Mouse (Mus musculus): ENCODE results near the gene Tgtp1. TPM values are rescaled to one million over a fixed set of nuclear protein-coding genes. Genes with fewer than 3 reads are reported as not detected.
"Not testable (repeated sequence)": the region's sequence is repeated elsewhere in the genome, so short reads cannot be mapped to it uniquely, and the experiment has no call there.

Tgtp1 gene
- 7.9 TPM in 1 of 2 replicates, not detected in the other for polyA plus RNA-seq (2015; fragmentation: Nextera tagmentation; extraction: Ambion mirVana)

GRCm38 (mm10) chr11:48994018-48994417 is at the start of gene Tgtp1:
TSS of gene Tgtp1 (minus strand) at chr11:48994172.
- 73% methylated on average over 2 of the region's 2 CpGs for WGBS
- not testable (repeated sequence) for H3K9me3 ChIP-seq (replicated peaks); H3K36me3 ChIP-seq; H3K27ac ChIP-seq (replicated peaks); H3K4me1 ChIP-seq; ATAC-seq (ENCODE audit: low FRiP score); H3K9ac ChIP-seq (replicated peaks); H3K4me3 ChIP-seq (replicated peaks); H3K27me3 ChIP-seq (replicated peaks); H3K4me2 ChIP-seq

DNA sequence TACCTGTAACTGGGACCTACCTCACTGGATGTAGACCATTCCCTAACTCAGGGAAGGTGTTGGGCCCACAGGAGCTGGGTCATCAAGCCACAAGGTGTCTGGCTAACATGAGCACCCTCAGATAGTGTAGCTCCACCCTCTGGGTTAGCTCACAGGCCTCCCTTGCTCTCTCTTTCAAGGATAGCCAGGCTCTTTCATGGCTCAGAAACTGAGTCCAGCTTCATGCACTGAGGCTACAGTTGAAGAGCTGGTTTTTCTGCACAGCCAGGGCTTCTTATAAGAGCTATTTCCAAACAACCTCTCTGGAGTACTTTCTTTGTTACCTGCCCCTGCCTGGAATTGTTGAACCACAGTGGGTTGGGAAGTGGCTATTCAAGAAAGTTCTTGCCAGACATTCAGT is 18.1 kb upstream of the Tgtp1 start:
- H3K27me3 ChIP-seq (replicated peaks); ATAC-seq (ENCODE audit: low FRiP score); H3K4me1 ChIP-seq; H3K4me2 ChIP-seq; H3K9ac ChIP-seq (replicated peaks); H3K9me3 ChIP-seq (replicated peaks); H3K36me3 ChIP-seq; H3K4me3 ChIP-seq (replicated peaks); H3K27ac ChIP-seq (replicated peaks): not testable (repeated sequence)

- WGBS: 58% methylated on average over 1 of the region's 1 CpGs
- H3K27ac ChIP-seq (replicated peaks); H3K9me3 ChIP-seq (replicated peaks); H3K9ac ChIP-seq (replicated peaks); H3K27me3 ChIP-seq (replicated peaks); H3K4me2 ChIP-seq; H3K36me3 ChIP-seq; ATAC-seq (ENCODE audit: low FRiP score); H3K4me1 ChIP-seq; H3K4me3 ChIP-seq (replicated peaks): not testable (repeated sequence)
These were observed 12.8 kb upstream of the Tgtp1 start for GRCm38 (mm10) chr11:49006785-49007184.

GRCm38 (mm10) chr11:49006317-49006716 is 12.3 kb upstream of the Tgtp1 start:
- 69% methylated on average over 2 of the region's 2 CpGs for WGBS
- H3K27ac ChIP-seq (replicated peaks): not testable (repeated sequence)

GRCm38 (mm10) chr11:49000411-49000810 is 6.4 kb upstream of the Tgtp1 start:
- H3K9me3 ChIP-seq (replicated peaks): not testable (repeated sequence)
- 80% methylated on average over 1 of the region's 1 CpGs for WGBS

More at GRCm38 (mm10) chr11:49006317-49006716, 12.3 kb upstream of the Tgtp1 start:
- not testable (repeated sequence) for H3K4me2 ChIP-seq; H3K4me3 ChIP-seq (replicated peaks); H3K27me3 ChIP-seq (replicated peaks); H3K9ac ChIP-seq (replicated peaks); H3K4me1 ChIP-seq; ATAC-seq (ENCODE audit: low FRiP score); H3K9me3 ChIP-seq (replicated peaks); H3K36me3 ChIP-seq

GRCm38 (mm10) chr11:48993296-48993695 is 676 bp downstream of the Tgtp1 start:
- WGBS: 55% methylated on average over 10 of the region's 10 CpGs
- not testable (repeated sequence) for H3K4me1 ChIP-seq

More at GRCm38 (mm10) chr11:49000411-49000810, 6.4 kb upstream of the Tgtp1 start:
- H3K4me1 ChIP-seq; H3K27ac ChIP-seq (replicated peaks); H3K36me3 ChIP-seq; H3K4me2 ChIP-seq; H3K4me3 ChIP-seq (replicated peaks); H3K9ac ChIP-seq (replicated peaks); ATAC-seq (ENCODE audit: low FRiP score); H3K27me3 ChIP-seq (replicated peaks): not testable (repeated sequence)

GRCm38 (mm10) chr11:48991740-48992520 is 2.0 kb downstream of the Tgtp1 start, which contains the start of gene Gm12185:
TSS of gene Gm12185 (minus strand) at chr11:48992226.
- ATAC-seq (ENCODE audit: low FRiP score); H3K4me3 ChIP-seq (replicated peaks); H3K4me2 ChIP-seq; H3K9me3 ChIP-seq (replicated peaks); H3K27ac ChIP-seq (replicated peaks); H3K9ac ChIP-seq (replicated peaks); H3K27me3 ChIP-seq (replicated peaks); H3K36me3 ChIP-seq; H3K4me1 ChIP-seq: not testable (repeated sequence)
- 75% methylated on average over 4 of the region's 4 CpGs for WGBS

More at GRCm38 (mm10) chr11:48993296-48993695, 676 bp downstream of the Tgtp1 start:
- not testable (repeated sequence) for H3K9me3 ChIP-seq (replicated peaks); H3K4me2 ChIP-seq; ATAC-seq (ENCODE audit: low FRiP score); H3K4me3 ChIP-seq (replicated peaks); H3K9ac ChIP-seq (replicated peaks); H3K27me3 ChIP-seq (replicated peaks); H3K27ac ChIP-seq (replicated peaks); H3K36me3 ChIP-seq

GRCm38 (mm10) chr11:48989981-48990380 is 4.0 kb downstream of the Tgtp1 start:
- 68% methylated on average over 2 of the region's 2 CpGs for WGBS
- not testable (repeated sequence) for H3K27ac ChIP-seq (replicated peaks); H3K9ac ChIP-seq (replicated peaks); ATAC-seq (ENCODE audit: low FRiP score); H3K4me3 ChIP-seq (replicated peaks); H3K4me1 ChIP-seq; H3K4me2 ChIP-seq; H3K36me3 ChIP-seq; H3K27me3 ChIP-seq (replicated peaks); H3K9me3 ChIP-seq (replicated peaks)

GRCm38 (mm10) chr11:48988219-48988618 is 5.8 kb downstream of the Tgtp1 start:
- not testable (repeated sequence) for H3K27me3 ChIP-seq (replicated peaks); H3K9me3 ChIP-seq (replicated peaks); H3K27ac ChIP-seq (replicated peaks); H3K9ac ChIP-seq (replicated peaks); H3K36me3 ChIP-seq; H3K4me2 ChIP-seq; ATAC-seq (ENCODE audit: low FRiP score); H3K4me3 ChIP-seq (replicated peaks); H3K4me1 ChIP-seq
- WGBS: 89% methylated on average over 2 of the region's 3 CpGs

GRCm38 (mm10) chr11:48982848-48983247 is 11.1 kb downstream of the Tgtp1 start:
- not testable (repeated sequence) for H3K4me2 ChIP-seq; H3K27me3 ChIP-seq (replicated peaks); H3K4me1 ChIP-seq; ATAC-seq (ENCODE audit: low FRiP score); H3K9me3 ChIP-seq (replicated peaks); H3K27ac ChIP-seq (replicated peaks); H3K36me3 ChIP-seq; H3K9ac ChIP-seq (replicated peaks); H3K4me3 ChIP-seq (replicated peaks)
- WGBS: no CpG with 5 or more reads among the region's 3 CpGs

GRCm38 (mm10) chr11:48980052-48980451 is 13.9 kb downstream of the Tgtp1 start:
- not testable (repeated sequence) for H3K4me1 ChIP-seq; H3K9me3 ChIP-seq (replicated peaks); H3K27me3 ChIP-seq (replicated peaks); H3K4me2 ChIP-seq; H3K27ac ChIP-seq (replicated peaks); ATAC-seq (ENCODE audit: low FRiP score); H3K9ac ChIP-seq (replicated peaks); H3K36me3 ChIP-seq; H3K4me3 ChIP-seq (replicated peaks)
- whole genome bisulfite sequencing: no CpG with 5 or more reads among the region's 5 CpGs

DNA sequence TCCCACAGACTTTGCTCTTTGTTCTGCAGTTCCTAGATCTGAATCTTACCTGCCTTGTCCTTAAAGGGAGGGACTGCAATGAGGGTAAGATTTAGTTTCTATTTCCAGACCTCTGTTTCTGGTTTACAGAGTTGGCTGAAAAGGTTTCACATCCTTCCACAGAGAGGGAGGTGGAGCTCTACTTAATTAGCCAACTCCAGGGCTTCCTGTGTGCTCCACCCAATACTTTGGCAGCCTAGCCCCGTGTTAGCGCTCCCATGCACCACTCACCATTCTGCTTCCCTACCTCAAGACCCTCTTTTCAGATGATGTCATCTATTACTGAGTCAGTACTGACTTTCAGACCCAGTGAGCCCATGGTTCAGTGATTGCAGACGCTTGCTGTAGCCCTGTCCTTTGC is 14.7 kb downstream of the Tgtp1 start, which contains the start of gene 9930111J21Rik1:
9930111J21Rik1 (minus strand) TSS at position 148 of the 400 bp plus-strand sequence.
- not testable (repeated sequence) for H3K27ac ChIP-seq (replicated peaks); H3K9me3 ChIP-seq (replicated peaks); H3K4me3 ChIP-seq (replicated peaks); H3K27me3 ChIP-seq (replicated peaks); ATAC-seq (ENCODE audit: low FRiP score); H3K9ac ChIP-seq (replicated peaks); H3K4me1 ChIP-seq; H3K36me3 ChIP-seq; H3K4me2 ChIP-seq
- WGBS: no CpG with 5 or more reads among the region's 3 CpGs
